Mouse (Mus musculus) liver, embryonic 15.5 days (tissue): ENCODE data around the gene Pbld1. TPM values are rescaled to one million over a fixed set of nuclear protein-coding genes. Genes with fewer than 3 reads are reported as not detected.
A peak's percentile ranks its signal among the peaks of the same experiment; 100 is the strongest.

Source experiments
- ATAC-seq: fragments of 200-750 bp; cut with Nextera tagmentation; 2 replicates; pipeline ENCODE4 v1.8.0; 2017; ENCODE audit warnings: moderate number of reproducible peaks, mild to moderate bottlenecking, moderate library complexity; ENCODE audit not compliant: insufficient read depth
- H3K27ac ChIP-seq: fragments of 300-500 bp; sonication (generic); replicated peaks from 2 replicates; pipeline ENCODE4 v1.5.1; 2015; ENCODE audit warnings: mild to moderate bottlenecking, inconsistent platforms
- H3K27me3 ChIP-seq: fragments of 300-500 bp; sonication (generic); 2 replicates; pipeline ENCODE4 v1.6.1; 2015; ENCODE audit warnings: mild to moderate bottlenecking, inconsistent platforms
- H3K36me3 ChIP-seq: fragments of 300-500 bp; sonication (generic); replicated peaks from 2 replicates; pipeline ENCODE4 v1.6.1; 2015; ENCODE audit warnings: moderate library complexity, mild to moderate bottlenecking, inconsistent platforms
- H3K4me1 ChIP-seq: fragments of 300-500 bp; sonication (generic); replicated peaks from 2 replicates; pipeline ENCODE4 v1.6.1; 2015; ENCODE audit warnings: inconsistent platforms
- H3K4me2 ChIP-seq: fragments of 300-500 bp; sonication (generic); 2 replicates; pipeline ENCODE4 v1.6.1; 2015; ENCODE audit warnings: moderate library complexity, mild to moderate bottlenecking, inconsistent platforms
- H3K4me3 ChIP-seq: fragments of 300-500 bp; sonication (generic); replicated peaks from 2 replicates; pipeline ENCODE4 v1.5.1; 2015; ENCODE audit warnings: mild to moderate bottlenecking, inconsistent platforms
- H3K9ac ChIP-seq: fragments of 300-500 bp; sonication (generic); 2 replicates; pipeline ENCODE4 v1.6.1; 2015; ENCODE audit warnings: moderate library complexity, mild to moderate bottlenecking, inconsistent platforms
- H3K9me3 ChIP-seq: fragments of 300-500 bp; sonication (generic); replicated peaks from 2 replicates; pipeline ENCODE4 v1.6.1; 2016; ENCODE audit warnings: inconsistent platforms
- WGBS: fragments of 180-500 bp; shearing (Covaris S2); methylation state at CpG from one replicate; pipeline ENCODE4 v1.1.7; 2015; ENCODE audit warnings: mixed read lengths; ENCODE audit not compliant: insufficient replicate concordance; 5-methylcytosine and 5-hydroxymethylcytosine counted together
- polyA plus RNA-seq: library from polyadenylated mRNA; unstranded; fragments of >200 nt; fragmentation: Nextera tagmentation; extraction: Ambion mirVana; gene quantifications from 2 replicates; pipeline ENCODE4 v1.2.1, GENCODE M21; 2015

Pbld1 gene
- polyA plus RNA-seq, 1 experiment from 2014 or later = 17.9 TPM

DNA sequence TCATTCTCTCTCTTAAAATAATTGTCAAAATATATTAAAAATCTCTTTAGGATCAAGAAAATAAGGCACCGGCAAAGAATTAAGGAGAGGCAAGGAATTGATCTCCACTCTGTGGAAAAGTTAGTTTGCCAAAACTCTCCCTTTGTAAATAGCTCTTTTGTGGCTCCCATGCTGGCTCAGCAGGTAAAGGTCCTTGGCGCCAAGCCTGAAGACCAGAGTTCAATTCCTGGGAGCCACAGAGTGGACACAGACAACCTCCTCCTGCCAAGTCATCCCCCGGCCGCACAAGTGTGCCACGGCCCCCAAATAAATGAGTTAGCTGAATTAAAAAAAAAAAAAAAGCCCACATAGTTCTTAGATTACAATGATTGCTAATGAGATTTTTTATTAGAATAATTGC is 2.7 kb downstream of the Pbld1 start:
- no peak for ATAC-seq
- H3K27ac ChIP-seq = no peak overlapping the region
- H3K9ac ChIP-seq = no peak overlapping the region
- H3K4me2 ChIP-seq = no peak overlapping the region
- no peaks in the 10 kb centered on the region for H3K36me3 ChIP-seq
- no peaks in the 10 kb centered on the region for H3K27me3 ChIP-seq
- H3K4me1 ChIP-seq = peaks cover 8% of the 10 kb centered on the region; the same call in 1 of the 2 replicates
- WGBS = 75% methylated on average over 5 of the region's 5 CpGs
- no peaks in the 10 kb centered on the region for H3K9me3 ChIP-seq
- peak overlapping the region; percentile 32; the same call in 1 of the 2 replicates for H3K4me3 ChIP-seq

DNA sequence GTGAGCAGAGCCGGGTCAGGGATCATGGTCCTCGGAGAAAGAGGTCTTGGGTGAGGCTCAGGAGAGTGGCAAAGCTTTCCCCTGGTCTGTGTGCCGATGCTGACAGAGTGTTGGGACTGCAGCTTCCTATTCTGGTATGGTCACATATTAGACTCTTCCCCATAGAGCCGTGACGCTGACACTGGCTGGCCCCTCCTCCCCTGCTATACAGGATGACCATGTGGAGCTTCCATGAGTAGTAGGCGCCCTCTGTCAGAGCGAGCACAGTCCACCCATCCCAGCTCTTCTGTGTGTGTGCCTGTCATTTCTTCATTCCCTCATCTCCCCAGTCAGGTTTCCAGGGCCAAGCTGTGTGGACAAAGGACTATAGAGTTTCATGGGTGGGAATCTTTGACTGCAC is 3.4 kb downstream of the Pbld1 start:
- Histone ChIP-seq H3K4me1 (peaks cover 8% of the 10 kb centered on the region; the same call in 1 of the 2 replicates), H3K9me3 (no peaks in the 10 kb centered on the region), H3K36me3 (no peaks in the 10 kb centered on the region), H3K27ac (no peak overlapping the region), H3K27me3 (no peaks in the 10 kb centered on the region), H3K4me2 (peak overlapping the region; percentile 28), H3K4me3 (no peak overlapping the region), H3K9ac (no peak overlapping the region)
- ATAC-seq = no peak
- 64% methylated on average over 7 of the region's 7 CpGs for WGBS

DNA sequence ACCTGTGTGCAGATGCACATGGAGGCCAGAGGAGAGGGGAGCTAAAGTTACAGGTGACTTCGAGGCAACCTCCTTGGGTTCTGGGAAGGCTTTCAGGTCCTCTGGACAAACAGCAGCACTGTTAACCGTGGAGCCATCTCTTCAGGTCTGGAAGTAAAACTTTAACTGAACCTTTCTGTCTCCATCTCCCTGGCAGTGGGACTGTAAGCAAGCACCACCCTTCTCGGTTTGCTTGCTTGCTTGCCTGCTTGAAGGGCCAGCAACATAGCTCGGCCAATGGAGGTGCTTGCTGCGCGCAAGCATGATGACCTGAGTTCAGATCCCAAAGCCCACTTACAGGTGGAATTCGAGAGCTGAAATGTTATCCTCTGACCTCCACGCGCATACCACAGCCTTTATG is 4.6 kb downstream of the Pbld1 start:
- H3K36me3 ChIP-seq = no peaks in the 10 kb centered on the region; the same call in 1 of the 2 replicates
- peaks cover 8% of the 10 kb centered on the region; the same call in 1 of the 2 replicates for H3K4me1 ChIP-seq
- WGBS = 57% methylated on average over 9 of the region's 9 CpGs
- ATAC-seq = no peak
- no peaks in the 10 kb centered on the region for H3K9me3 ChIP-seq
- H3K4me2 ChIP-seq = no peak overlapping the region
- no peak overlapping the region for H3K27ac ChIP-seq
- H3K9ac ChIP-seq = no peak overlapping the region
- no peaks in the 10 kb centered on the region for H3K27me3 ChIP-seq
- H3K4me3 ChIP-seq = no peak overlapping the region

DNA sequence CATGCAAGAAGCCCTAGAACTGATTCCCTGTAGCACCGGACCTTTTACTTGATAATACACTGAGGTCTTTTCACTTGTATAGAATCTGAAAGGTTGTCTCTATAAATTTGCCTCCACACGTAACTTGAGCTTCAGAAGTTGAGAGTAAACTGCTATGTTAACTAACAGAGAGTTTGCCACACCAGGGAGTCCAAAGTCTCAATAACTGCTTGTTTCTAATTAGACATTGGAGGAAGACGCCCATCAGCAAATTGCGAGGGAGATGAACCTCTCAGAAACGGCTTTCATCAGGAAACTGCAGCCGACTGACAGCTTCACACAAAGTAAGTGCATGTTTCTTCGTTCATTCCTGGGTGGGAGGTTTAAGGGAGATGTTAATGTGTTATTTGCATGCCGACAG is 5.6 kb downstream of the Pbld1 start:
- no peaks in the 10 kb centered on the region for H3K9me3 ChIP-seq
- H3K4me2 ChIP-seq = no peak overlapping the region
- no peak for ATAC-seq
- no peak overlapping the region for H3K9ac ChIP-seq
- WGBS = 46% methylated on average over 8 of the region's 8 CpGs
- H3K27ac ChIP-seq = no peak overlapping the region
- H3K36me3 ChIP-seq = no peaks in the 10 kb centered on the region; the same call in 1 of the 2 replicates
- H3K27me3 ChIP-seq = no peaks in the 10 kb centered on the region
- no peak overlapping the region for H3K4me3 ChIP-seq
- peaks cover 8% of the 10 kb centered on the region; the same call in 1 of the 2 replicates for H3K4me1 ChIP-seq

DNA sequence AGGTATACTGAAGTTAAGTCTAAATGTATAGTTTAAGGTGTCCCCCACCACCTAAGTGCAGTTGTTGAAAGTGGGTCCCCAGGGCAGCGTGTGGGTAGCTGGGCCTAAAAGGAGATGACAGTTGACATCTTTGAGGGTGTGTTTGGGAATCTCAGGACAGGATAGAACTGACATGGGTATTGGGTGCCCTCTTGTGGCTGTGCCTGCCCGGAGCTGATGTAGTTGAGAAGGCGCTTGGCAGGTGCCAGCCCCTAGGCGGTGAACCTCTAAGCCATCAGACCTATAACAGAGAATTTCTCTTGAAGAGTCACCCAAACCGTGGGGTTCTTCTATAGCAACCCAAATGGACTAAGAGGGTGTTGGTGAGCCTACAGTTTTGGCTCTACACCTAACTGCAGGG is 6.0 kb downstream of the Pbld1 start:
- 20% methylated on average over 5 of the region's 5 CpGs for WGBS
- H3K27ac ChIP-seq = no peak overlapping the region
- no peaks in the 10 kb centered on the region; the same call in 1 of the 2 replicates for H3K36me3 ChIP-seq
- no peak overlapping the region for H3K9ac ChIP-seq
- H3K9me3 ChIP-seq = no peaks in the 10 kb centered on the region
- ATAC-seq = no peak
- H3K4me1 ChIP-seq = peaks cover 8% of the 10 kb centered on the region; the same call in 1 of the 2 replicates
- H3K4me2 ChIP-seq = no peak overlapping the region
- no peaks in the 10 kb centered on the region for H3K27me3 ChIP-seq
- H3K4me3 ChIP-seq = no peak overlapping the region

DNA sequence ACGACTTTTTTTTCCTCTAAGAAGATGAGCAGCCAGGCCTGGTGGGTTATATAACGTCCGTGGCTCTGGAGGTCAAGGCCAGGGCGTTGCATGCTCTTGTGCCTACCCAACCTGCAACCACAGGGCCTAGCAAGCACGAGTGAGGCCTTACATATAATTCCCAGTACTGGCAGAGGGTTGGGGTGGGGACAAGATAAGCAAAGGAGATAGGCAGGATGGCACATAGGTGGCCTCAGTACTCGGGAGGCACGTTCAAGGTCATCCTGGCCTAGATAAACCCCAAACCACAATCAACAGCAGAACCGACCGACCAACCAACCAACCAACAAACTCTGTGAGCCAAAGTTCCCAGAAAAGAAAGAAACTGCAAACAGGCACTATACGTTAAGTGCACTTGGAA is 26.3 kb downstream of the Pbld1 start:
- WGBS = 22% methylated on average over 10 of the region's 10 CpGs
- peaks cover 22% of the 10 kb centered on the region for H3K4me1 ChIP-seq
- ATAC-seq = peak; percentile 73

DNA sequence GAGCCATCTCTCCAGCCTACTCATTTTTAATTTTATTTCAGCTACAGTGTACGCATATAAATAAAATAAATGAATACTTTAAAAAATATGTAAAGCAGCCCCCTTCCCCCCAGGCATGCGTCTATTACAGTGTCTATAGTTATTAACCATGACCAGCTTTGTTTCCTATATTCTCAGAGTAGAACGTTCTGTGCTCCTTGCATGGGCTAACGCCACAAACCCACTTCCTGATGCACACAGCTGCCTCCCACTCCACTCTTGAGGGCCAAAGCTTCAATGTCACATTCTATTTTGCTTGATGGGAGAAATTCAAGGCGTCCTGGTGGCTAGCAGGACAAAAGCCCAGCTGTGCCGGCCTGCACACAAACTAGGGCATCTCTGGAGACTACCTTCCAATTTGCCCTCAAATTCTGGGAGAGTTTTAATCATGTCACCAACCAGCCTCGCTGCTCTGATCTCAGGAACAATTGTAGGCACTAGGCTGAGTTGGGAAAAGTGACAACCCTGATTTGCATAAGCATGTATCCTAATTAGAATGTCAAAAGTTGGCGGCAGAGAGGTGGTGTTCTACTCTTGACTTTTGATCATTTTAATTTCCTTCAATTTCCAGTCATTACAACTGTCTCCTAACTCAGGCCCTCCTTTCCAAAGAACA is 29.3 kb downstream of the Pbld1 start:
- Histone ChIP-seq H3K4me1 (peaks cover 16% of the 10 kb centered on the region), H3K4me2 (peak overlapping the region; percentile 41; the same call in 1 of the 2 replicates), H3K36me3 (no peaks in the 10 kb centered on the region), H3K27me3 (peaks cover 24% of the 10 kb centered on the region), H3K4me3 (0 out of 2 replicates have a peak overlapping the region, but pooled peaks have one; percentile 12), H3K27ac (no peak overlapping the region), H3K9ac (no peak overlapping the region), H3K9me3 (no peaks in the 10 kb centered on the region)
- 26% methylated on average over 8 of the region's 8 CpGs for WGBS
- no peak for ATAC-seq

More for the DNA sequence above, 26.3 kb downstream of the Pbld1 start:
- Histone ChIP-seq H3K4me3 (no peak overlapping the region), H3K27ac (no peak overlapping the region), H3K9ac (no peak overlapping the region), H3K27me3 (peaks cover 24% of the 10 kb centered on the region), H3K36me3 (no peaks in the 10 kb centered on the region), H3K9me3 (no peaks in the 10 kb centered on the region), H3K4me2 (peak overlapping the region; percentile 5; the same call in 1 of the 2 replicates)

DNA sequence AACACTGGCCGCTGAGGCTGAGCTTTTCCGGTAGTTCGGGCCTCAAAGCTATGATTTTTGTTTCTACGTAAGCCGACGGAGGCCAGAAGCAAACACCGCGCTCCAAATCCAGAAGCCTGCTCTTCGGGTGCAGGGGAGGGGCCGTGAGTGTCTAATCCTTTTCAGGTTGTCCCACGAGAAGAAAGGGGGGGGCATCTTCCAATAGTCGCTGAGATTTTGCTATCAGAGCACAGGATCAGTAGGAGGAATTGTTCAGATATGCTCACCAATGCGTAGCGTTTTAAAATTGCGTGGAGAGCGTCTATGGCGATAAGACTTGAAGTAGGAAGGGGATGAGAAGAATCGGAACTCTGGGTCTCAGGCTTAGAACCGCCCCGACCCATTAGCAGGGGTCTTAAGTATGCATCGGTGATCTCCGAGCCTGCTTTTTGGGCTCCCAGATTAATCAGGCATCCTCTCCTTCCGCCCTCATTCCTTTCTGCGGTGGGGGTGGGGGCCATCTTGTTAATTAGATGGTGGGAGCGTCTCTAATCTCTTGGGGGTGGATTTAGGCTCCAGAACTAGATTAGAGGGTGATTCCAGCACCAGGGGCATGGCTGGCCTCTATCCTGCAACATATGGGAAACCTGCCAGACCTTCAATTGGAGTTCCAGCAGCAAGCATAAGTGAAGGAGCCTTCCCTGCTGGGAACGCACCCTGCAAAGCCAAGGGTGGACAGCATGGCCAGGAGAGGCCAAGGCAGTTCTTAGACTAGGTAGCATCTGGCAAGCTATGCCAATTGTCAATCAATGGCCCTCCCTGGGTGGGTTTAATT is 30.0 kb downstream of the Pbld1 start:
- Histone ChIP-seq H3K4me2 (peak overlapping the region; percentile 41), H3K4me3 (0 out of 2 replicates have a peak overlapping the region, but pooled peaks have one; percentile 12), H3K36me3 (no peaks in the 10 kb centered on the region), H3K27ac (no peak overlapping the region), H3K9ac (no peak overlapping the region), H3K4me1 (peaks cover 16% of the 10 kb centered on the region), H3K27me3 (peaks cover 24% of the 10 kb centered on the region), H3K9me3 (no peaks in the 10 kb centered on the region)
- WGBS = 11% methylated on average over 26 of the region's 26 CpGs
- ATAC-seq = no peak

DNA sequence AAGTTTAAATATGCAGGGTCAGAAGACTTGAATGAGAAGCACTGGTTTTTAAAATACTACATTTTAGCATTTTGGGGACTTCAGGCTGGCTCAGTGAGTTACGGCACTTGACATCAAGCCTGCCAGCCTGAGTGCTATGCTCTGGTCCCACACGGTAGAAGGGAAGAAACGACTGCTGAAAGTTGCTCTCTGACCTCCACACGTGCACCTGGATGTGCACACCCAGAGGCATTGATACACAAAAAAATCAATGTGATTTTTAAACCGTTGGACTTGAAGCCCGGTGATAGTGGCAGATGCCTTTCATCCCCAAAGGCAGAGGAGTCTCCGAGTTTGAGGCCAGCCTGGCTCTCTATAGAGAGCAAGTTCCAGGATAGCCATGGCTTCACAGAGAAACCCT is 32.0 kb downstream of the Pbld1 start:
- H3K27ac ChIP-seq = no peak overlapping the region
- peaks cover 25% of the 10 kb centered on the region for H3K27me3 ChIP-seq
- no peak overlapping the region for H3K4me3 ChIP-seq
- 59% methylated on average over 7 of the region's 7 CpGs for WGBS
- H3K4me1 ChIP-seq = peaks cover 5% of the 10 kb centered on the region
- H3K36me3 ChIP-seq = no peaks in the 10 kb centered on the region
- H3K4me2 ChIP-seq = no peak overlapping the region
- H3K9ac ChIP-seq = no peak overlapping the region
- no peak for ATAC-seq
- H3K9me3 ChIP-seq = no peaks in the 10 kb centered on the region

DNA sequence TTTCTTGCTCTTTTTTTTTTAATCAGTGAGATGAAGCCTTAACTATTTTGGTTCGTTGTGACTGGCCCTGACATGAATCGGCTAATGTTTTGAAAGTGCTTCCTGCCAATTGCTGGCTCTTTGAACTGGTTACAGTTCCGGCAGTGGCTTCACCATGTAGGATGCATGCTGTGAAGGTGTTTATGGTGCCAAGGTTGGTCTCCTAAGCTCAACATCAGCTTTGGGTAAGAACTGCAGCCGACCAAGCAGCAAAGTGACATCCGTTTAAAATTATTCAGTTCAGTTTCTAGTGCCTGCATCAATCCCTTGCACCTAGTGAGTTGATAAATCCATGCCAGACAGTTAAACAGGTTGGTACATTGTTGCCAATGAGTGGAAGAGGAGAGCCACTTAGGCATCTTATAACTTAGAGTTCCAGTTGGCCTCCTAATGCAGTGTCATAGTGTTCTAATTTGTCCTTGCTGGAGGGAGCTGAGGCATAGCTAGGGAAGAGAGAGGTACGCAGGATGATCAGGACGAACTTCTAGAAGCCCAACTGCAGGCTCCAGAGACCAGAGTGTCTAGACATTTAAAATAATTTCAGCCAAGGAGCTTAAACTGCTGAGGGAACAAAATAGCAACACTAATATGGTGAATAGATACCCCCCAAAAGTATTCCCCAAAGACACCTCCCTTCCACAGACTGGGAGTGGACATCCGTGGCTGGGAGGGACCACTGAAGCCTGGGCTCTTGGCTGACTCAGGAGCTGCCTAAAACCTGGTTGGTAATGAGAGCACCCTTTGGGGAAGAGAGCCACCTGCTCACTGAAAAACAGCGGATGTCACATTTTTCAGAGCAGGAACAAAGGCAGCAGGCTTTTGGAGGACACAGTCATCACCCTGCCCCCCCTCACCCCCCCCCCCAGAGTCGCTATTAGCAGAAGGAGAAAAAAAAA is 32.9 kb downstream of the Pbld1 start:
- H3K27me3 ChIP-seq = peaks cover 35% of the 10 kb centered on the region
- no peak for ATAC-seq
- no peak overlapping the region for H3K4me3 ChIP-seq
- H3K27ac ChIP-seq = no peak overlapping the region
- no peak overlapping the region for H3K4me2 ChIP-seq
- H3K4me1 ChIP-seq = peaks cover 3% of the 10 kb centered on the region
- no peak overlapping the region for H3K9ac ChIP-seq
- no peaks in the 10 kb centered on the region for H3K9me3 ChIP-seq
- 54% methylated on average over 10 of the region's 10 CpGs for WGBS
- no peaks in the 10 kb centered on the region for H3K36me3 ChIP-seq
